Mouse (Mus musculus): ENCODE results near the gene Pars2.
A peak's percentile ranks its signal among the peaks of the same experiment; 100 is the strongest.

Gene Pars2

DNA sequence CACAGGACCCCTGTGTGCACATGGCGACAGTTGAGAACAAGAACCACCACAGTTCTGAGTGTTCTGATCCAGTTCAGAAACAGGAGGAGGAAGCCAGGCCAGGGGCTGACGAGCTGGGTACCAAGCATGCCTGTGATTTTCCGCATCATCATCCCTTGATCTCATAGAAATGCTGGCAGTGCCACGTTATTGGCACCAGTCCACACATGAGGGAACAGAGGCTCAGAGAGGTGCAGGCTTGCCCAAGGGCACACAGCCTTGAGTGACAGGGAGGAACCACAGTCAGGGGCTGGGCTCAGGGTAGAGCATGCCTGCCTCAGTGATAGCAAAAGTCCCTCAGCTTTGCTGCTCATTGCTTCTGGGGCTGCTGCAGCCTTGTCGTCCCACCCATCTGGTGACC is 23.1 kb upstream of the Pars2 start:
- DNase-seq (ENCODE audit: low read depth, low spot score) = no peak
- no peaks in the 10 kb centered on the region for H3K27me3 ChIP-seq (ENCODE audit: control insufficient read depth, insufficient read depth, low read length, poor library complexity, severe bottlenecking)
- no peaks in the 10 kb centered on the region for H3K36me3 ChIP-seq (ENCODE audit: control insufficient read depth, insufficient read depth, low read length, poor library complexity, severe bottlenecking)

DNA sequence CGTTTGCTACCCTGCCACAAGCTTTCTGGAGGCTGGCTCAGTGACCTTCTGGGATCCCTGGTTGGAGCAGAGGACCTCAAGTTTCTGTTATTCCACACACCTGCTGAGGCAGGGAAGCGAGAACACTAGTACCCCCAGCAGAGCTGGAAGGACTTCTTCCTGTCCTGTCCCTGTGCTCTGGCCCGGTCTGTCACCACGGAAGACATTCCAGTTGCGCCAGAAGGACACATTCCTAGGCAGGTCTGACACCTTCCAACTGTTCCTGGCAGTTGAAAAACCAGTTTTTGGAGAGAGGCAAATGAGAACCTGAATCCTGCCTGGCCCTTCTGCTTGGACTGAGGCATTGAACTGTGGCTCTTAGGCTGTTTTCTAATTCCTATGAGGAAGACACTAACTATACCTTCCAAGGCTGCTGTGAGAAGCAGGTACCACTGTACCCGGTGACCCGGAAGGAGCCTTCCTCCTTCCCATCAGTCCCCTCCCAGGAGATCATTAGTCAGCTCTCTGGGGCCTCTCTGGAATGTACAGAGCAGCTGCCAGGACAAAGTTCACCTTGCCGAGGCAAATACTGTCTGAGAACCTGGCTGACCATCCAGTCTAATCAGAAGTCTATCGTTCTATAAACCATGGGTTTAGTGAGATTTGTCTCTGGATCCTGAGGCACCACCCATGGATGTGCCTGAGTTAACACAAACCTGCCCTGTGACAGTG is 22.1 kb upstream of the Pars2 start:
- Histone ChIP-seq H3K36me3 (ENCODE audit: control insufficient read depth, insufficient read depth, low read length, poor library complexity, severe bottlenecking) (no peaks in the 10 kb centered on the region), H3K27me3 (ENCODE audit: control insufficient read depth, insufficient read depth, low read length, poor library complexity, severe bottlenecking) (no peaks in the 10 kb centered on the region)
- DNase-seq (ENCODE audit: low read depth, low spot score) = no peak

DNA sequence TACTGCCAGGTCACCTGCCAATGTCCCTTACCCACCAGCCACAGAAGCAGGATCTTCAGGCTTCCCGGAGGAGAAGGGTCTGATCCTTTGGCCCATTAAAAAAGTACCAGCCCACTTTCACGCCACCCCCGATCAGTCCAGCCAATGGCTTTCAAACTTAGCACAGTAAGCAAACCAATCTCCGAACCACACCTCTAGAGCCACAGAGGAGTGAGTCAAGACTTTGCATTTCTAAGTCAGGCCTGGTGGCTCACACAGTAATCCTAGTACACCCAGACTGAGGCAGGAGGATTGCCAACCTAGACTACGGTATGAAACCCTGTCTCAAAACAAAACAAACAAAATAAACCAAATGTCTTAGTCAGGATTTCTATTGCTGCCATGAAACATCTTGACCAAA is 21.5 kb upstream of the Pars2 start:
- DNase-seq (ENCODE audit: low read depth, low spot score) = no peak
- no peaks in the 10 kb centered on the region for H3K36me3 ChIP-seq (ENCODE audit: control insufficient read depth, insufficient read depth, low read length, poor library complexity, severe bottlenecking)
- H3K27me3 ChIP-seq (ENCODE audit: control insufficient read depth, insufficient read depth, low read length, poor library complexity, severe bottlenecking) = no peaks in the 10 kb centered on the region

GRCm38 (mm10) chr4:106630333-106631220 is 20.3 kb upstream of the Pars2 start:
- Histone ChIP-seq H3K27me3 (ENCODE audit: control insufficient read depth, insufficient read depth, low read length, poor library complexity, severe bottlenecking) (no peaks in the 10 kb centered on the region), H3K36me3 (ENCODE audit: control insufficient read depth, insufficient read depth, low read length, poor library complexity, severe bottlenecking) (no peaks in the 10 kb centered on the region)
- peak; percentile 72 for DNase-seq (ENCODE audit: low read depth, low spot score)

DNA sequence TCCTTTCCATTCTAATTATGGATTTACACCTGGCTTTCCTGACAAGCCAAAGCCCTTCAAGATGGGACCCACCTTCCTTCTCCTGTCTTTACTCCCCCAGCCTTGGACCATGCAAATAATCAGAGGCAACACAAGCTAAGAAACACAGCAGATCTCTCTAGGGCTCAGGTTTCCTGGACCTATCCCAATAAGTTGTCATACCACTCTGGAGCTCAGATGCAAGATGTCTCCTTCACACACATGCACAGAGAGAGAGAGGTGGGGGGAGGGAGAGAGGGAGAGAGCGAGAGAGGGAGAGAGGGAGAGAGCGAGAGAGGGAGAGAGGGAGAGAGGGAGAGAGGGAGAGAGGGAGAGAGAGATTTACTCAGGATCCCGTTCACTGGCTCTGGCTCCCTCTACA is 18.6 kb upstream of the Pars2 start:
- Histone ChIP-seq H3K36me3 (ENCODE audit: control insufficient read depth, insufficient read depth, low read length, poor library complexity, severe bottlenecking) (no peaks in the 10 kb centered on the region), H3K27me3 (ENCODE audit: control insufficient read depth, insufficient read depth, low read length, poor library complexity, severe bottlenecking) (no peaks in the 10 kb centered on the region)
- DNase-seq (ENCODE audit: low read depth, low spot score) = no peak

GRCm38 (mm10) chr4:106633281-106634085 is 17.4 kb upstream of the Pars2 start:
- H3K27me3 ChIP-seq (ENCODE audit: control insufficient read depth, insufficient read depth, low read length, poor library complexity, severe bottlenecking) = no peaks in the 10 kb centered on the region
- H3K36me3 ChIP-seq (ENCODE audit: control insufficient read depth, insufficient read depth, low read length, poor library complexity, severe bottlenecking) = no peaks in the 10 kb centered on the region
- DNase-seq (ENCODE audit: low read depth, low spot score) = no peak

DNA sequence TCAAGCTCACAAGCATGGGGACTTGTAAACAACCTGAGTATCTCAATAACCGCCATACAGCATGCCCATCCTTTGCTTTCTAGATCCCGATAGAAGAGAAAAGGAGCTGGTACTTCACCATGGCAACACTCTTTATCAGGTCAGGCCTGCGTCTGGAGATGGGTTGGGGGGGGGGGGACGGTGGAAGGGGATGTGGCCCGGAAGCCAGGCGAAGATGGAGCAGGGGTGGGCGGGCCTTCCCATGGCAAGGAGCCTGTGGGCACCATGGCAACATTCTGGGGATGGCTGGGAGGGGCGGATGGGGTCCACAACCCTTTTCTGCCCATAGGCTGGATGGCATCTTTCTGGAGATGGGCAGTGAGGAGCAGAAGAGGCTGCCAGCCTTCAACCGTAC is 16.8 kb upstream of the Pars2 start:
- Histone ChIP-seq H3K36me3 (ENCODE audit: control insufficient read depth, insufficient read depth, low read length, poor library complexity, severe bottlenecking) (no peaks in the 10 kb centered on the region), H3K27me3 (ENCODE audit: control insufficient read depth, insufficient read depth, low read length, poor library complexity, severe bottlenecking) (no peaks in the 10 kb centered on the region)
- DNase-seq (ENCODE audit: low read depth, low spot score) = no peak

GRCm38 (mm10) chr4:106643483-106644217 is 7.2 kb upstream of the Pars2 start:
- Histone ChIP-seq H3K36me3 (ENCODE audit: control insufficient read depth, insufficient read depth, low read length, poor library complexity, severe bottlenecking) (no peaks in the 10 kb centered on the region), H3K27me3 (ENCODE audit: control insufficient read depth, insufficient read depth, low read length, poor library complexity, severe bottlenecking) (no peaks in the 10 kb centered on the region)
- no peak for DNase-seq (ENCODE audit: low read depth, low spot score)

GRCm38 (mm10) chr4:106644218-106644610 is 6.7 kb upstream of the Pars2 start:
- H3K27me3 ChIP-seq (ENCODE audit: control insufficient read depth, insufficient read depth, low read length, poor library complexity, severe bottlenecking) = no peaks in the 10 kb centered on the region
- DNase-seq (ENCODE audit: low read depth, low spot score) = no peak
- H3K36me3 ChIP-seq (ENCODE audit: control insufficient read depth, insufficient read depth, low read length, poor library complexity, severe bottlenecking) = no peaks in the 10 kb centered on the region

DNA sequence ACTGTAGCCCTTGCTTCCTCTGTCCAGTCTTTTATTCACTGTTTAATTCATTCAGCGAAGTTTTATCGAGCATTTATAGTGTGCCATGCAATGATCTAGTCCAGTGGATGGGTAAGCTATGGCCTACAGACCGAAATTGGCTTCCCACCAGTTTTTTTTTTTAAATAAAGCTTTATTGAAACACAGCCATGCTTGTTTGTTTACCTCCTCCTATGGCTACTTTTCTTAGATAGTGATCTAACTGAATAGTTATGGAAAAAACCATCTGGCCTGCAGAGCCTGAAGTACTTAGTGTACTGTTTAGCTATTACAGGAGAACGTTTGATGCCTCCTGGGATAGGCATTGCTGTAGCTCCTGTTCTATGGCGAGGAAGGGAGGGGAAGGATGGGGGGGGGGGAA is 5.1 kb upstream of the Pars2 start:
- Histone ChIP-seq H3K36me3 (ENCODE audit: control insufficient read depth, insufficient read depth, low read length, poor library complexity, severe bottlenecking) (no peaks in the 10 kb centered on the region), H3K27me3 (ENCODE audit: control insufficient read depth, insufficient read depth, low read length, poor library complexity, severe bottlenecking) (no peaks in the 10 kb centered on the region)
- DNase-seq (ENCODE audit: low read depth, low spot score) = no peak

DNA sequence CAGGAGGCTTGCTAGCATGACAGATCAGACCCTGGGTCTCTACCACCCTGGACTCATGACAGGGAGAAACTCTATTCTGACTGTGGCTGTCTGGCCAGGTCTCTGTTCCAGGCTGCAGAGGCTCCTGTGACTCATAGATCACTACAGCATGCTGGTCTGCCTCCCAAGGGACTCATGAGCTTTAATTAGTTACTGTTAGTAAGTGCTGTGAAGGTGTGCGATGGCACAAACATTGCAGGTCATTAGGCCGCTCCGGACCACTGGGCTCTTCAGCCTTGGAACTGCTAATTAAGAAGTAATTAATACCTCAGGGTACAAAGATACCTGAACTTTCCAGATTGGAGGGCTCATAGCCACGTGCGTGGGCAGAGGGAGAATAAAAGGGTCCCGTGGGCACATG is 3.7 kb upstream of the Pars2 start:
- no peak for DNase-seq (ENCODE audit: low read depth, low spot score)
- Histone ChIP-seq H3K36me3 (ENCODE audit: control insufficient read depth, insufficient read depth, low read length, poor library complexity, severe bottlenecking) (no peaks in the 10 kb centered on the region), H3K27me3 (ENCODE audit: control insufficient read depth, insufficient read depth, low read length, poor library complexity, severe bottlenecking) (no peaks in the 10 kb centered on the region)

- Histone ChIP-seq H3K36me3 (ENCODE audit: control insufficient read depth, insufficient read depth, low read length, poor library complexity, severe bottlenecking) (peaks cover 5% of the 10 kb centered on the region; the same call in 1 of the 2 replicates), H3K27me3 (ENCODE audit: control insufficient read depth, insufficient read depth, low read length, poor library complexity, severe bottlenecking) (no peaks in the 10 kb centered on the region)
- DNase-seq (ENCODE audit: low read depth, low spot score) = no peak
These were observed 1.7 kb downstream of the Pars2 start for GRCm38 (mm10) chr4:106652546-106652945.

DNA sequence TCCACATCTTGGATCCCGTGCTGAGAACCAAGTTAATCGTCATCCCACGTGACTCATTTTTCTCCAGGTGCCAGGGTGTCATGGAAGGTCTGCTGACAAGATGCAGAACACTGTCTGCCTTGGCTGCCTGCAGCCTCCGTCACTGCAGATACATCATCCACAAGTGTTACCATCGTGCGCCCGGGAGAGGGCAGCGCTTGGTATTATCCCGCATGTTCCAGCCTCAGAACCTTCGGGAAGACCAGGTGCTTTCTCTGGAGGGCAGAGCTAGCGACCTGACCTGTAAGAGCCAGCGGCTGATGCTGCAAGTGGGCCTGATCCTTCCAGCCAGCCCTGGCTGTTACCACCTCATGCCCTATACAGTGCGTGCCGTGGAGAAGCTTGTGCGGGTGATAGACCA is 2.2 kb downstream of the Pars2 start:
- Histone ChIP-seq H3K27me3 (ENCODE audit: control insufficient read depth, insufficient read depth, low read length, poor library complexity, severe bottlenecking) (no peaks in the 10 kb centered on the region), H3K36me3 (ENCODE audit: control insufficient read depth, insufficient read depth, low read length, poor library complexity, severe bottlenecking) (peaks cover 6% of the 10 kb centered on the region; the same call in 1 of the 2 replicates)
- no peak for DNase-seq (ENCODE audit: low read depth, low spot score)

- Histone ChIP-seq H3K36me3 (ENCODE audit: control insufficient read depth, insufficient read depth, low read length, poor library complexity, severe bottlenecking) (peaks cover 6% of the 10 kb centered on the region; the same call in 1 of the 2 replicates), H3K27me3 (ENCODE audit: control insufficient read depth, insufficient read depth, low read length, poor library complexity, severe bottlenecking) (no peaks in the 10 kb centered on the region)
- DNase-seq (ENCODE audit: low read depth, low spot score) = no peak
These were observed 4.8 kb downstream of the Pars2 start for GRCm38 (mm10) chr4:106655681-106656080.

All from splenic B cell, adult 2 months (primary cell).